Mouse (Mus musculus): ENCODE results near the gene Nbeal2. TPM values are rescaled to one million over a fixed set of nuclear protein-coding genes. Genes with fewer than 3 reads are reported as not detected.

The Nbeal2 gene
- polyA plus RNA-seq, 1 experiment from 2014 or later: 2.9 TPM

GRCm38 (mm10) chr9:110654726-110655650 is 1.0 kb upstream of the Nbeal2 start:
- H3K27ac ChIP-seq: peak overlapping the region; percentile 79
- peak overlapping the region; percentile 60; the same call in 1 of the 2 replicates for H3K9ac ChIP-seq (ENCODE audit: low read depth, low read length)
- WGBS: 80% methylated on average over 19 of the region's 19 CpGs
- no peaks in the 10 kb centered on the region for H3K9me3 ChIP-seq (replicated peaks; ENCODE audit: low read length)
- peak overlapping the region; percentile 63; the same call in 1 of the 2 replicates for H3K4me3 ChIP-seq (replicated peaks; ENCODE audit: low read depth, low read length)
- peak overlapping the region; percentile 90 for H3K4me2 ChIP-seq (ENCODE audit: low read length)
- no peak for TF ChIP-seq CTCF (IDR thresholded peaks at IDR 0.05; ENCODE audit: low read depth)
- ATAC-seq (replicated peaks; ENCODE audit: low FRiP score, low read depth) (no peak), DNase-seq (ENCODE audit: low spot score) (no peak)
- 0 out of 2 replicates have a peak, but pooled peaks cover 8% of the 10 kb centered on the region for H3K36me3 ChIP-seq (ENCODE audit: insufficient read depth, low read length)
- H3K4me1 ChIP-seq (replicated peaks; ENCODE audit: insufficient read depth, low read length): peaks cover 17% of the 10 kb centered on the region
- no peaks in the 10 kb centered on the region for H3K27me3 ChIP-seq (ENCODE audit: insufficient read depth, low read length)

DNA sequence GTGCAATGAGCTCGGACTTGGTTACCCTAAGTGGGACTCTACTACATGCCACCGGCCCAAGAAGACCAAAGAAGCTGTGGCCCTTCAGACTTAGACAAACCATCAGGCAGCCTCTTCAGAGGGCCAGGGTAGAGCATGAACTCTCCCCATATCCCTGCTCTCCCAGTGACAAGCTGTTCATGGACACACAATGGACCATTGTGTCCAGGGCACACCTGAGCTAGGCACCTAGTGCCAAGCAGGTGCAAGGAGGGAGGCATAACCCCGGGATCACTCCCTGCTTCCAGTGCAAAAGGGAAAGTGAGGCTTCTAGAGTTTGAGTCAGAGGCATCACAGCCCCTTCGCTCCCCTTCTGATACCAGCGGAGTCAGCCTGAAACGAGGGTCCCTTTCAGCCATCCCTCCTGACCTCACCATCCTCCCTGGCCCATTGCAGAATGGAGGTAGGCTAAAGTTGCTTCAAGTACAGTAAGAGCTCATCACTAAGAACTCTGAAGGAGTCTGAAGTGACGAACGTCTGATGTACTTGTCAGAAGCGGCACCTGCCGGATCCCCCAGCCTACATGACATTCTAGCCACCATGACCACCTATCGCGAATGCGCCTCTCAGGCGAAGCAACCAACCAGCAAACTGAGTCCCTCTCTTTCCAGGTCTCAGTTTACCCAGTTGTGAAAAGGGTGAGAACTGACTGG is 852 bp downstream of the Nbeal2 start:
- no peaks in the 10 kb centered on the region for H3K27me3 ChIP-seq (ENCODE audit: insufficient read depth, low read length)
- no peaks in the 10 kb centered on the region for H3K36me3 ChIP-seq (ENCODE audit: insufficient read depth, low read length)
- DNase-seq (ENCODE audit: low spot score): no peak
- peak overlapping the region; percentile 90 for H3K4me2 ChIP-seq (ENCODE audit: low read length)
- H3K9me3 ChIP-seq (replicated peaks; ENCODE audit: low read length): no peaks in the 10 kb centered on the region
- no peak for TF ChIP-seq CTCF (IDR thresholded peaks at IDR 0.05; ENCODE audit: low read depth)
- H3K4me3 ChIP-seq (replicated peaks; ENCODE audit: low read depth, low read length): peak overlapping the region; percentile 63
- ATAC-seq (replicated peaks; ENCODE audit: low FRiP score, low read depth): no peak
- H3K4me1 ChIP-seq (replicated peaks; ENCODE audit: insufficient read depth, low read length): peaks cover 17% of the 10 kb centered on the region
- WGBS: 21% methylated on average over 14 of the region's 14 CpGs
- H3K27ac ChIP-seq: peak overlapping the region; percentile 79
- peak overlapping the region; percentile 60 for H3K9ac ChIP-seq (ENCODE audit: low read depth, low read length)

GRCm38 (mm10) chr9:110651931-110652722 is 1.8 kb downstream of the Nbeal2 start:
- no peak for ATAC-seq (replicated peaks; ENCODE audit: low FRiP score, low read depth)

DNA sequence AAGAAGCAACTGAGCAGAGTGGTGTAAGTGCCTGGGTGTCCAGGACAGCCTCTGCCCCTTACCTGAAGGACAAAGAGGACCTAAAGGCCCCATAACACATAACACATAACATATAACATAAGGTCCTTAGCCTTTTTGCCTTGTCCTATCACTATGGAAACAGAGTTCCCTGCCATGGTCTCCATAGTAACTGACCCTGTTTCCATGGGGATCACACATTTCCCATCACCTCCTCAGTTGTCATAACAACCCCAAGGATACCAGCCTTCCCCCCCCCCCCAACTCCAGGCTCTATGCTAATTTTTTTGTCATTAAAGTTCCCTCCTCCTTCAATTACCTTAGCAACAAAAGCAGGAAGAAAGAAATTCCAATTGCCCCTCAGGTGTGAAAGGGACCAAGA is 4.2 kb downstream of the Nbeal2 start:
- ATAC-seq (replicated peaks; ENCODE audit: low FRiP score, low read depth) (no peak), DNase-seq (ENCODE audit: low spot score) (no peak)
- no peak overlapping the region for H3K4me3 ChIP-seq (replicated peaks; ENCODE audit: low read depth, low read length)
- H3K9me3 ChIP-seq (replicated peaks; ENCODE audit: low read length): no peaks in the 10 kb centered on the region
- H3K4me2 ChIP-seq (ENCODE audit: low read length): no peak overlapping the region
- no peak for TF ChIP-seq CTCF (IDR thresholded peaks at IDR 0.05; ENCODE audit: low read depth)
- no peaks in the 10 kb centered on the region for H3K36me3 ChIP-seq (ENCODE audit: insufficient read depth, low read length)
- H3K27me3 ChIP-seq (ENCODE audit: insufficient read depth, low read length): no peaks in the 10 kb centered on the region
- H3K27ac ChIP-seq: no peak overlapping the region
- H3K4me1 ChIP-seq (replicated peaks; ENCODE audit: insufficient read depth, low read length): peaks cover 17% of the 10 kb centered on the region
- H3K9ac ChIP-seq (ENCODE audit: low read depth, low read length): no peak overlapping the region

More at GRCm38 (mm10) chr9:110651931-110652722, 1.8 kb downstream of the Nbeal2 start:
- peak; percentile 64 for TF ChIP-seq CTCF (IDR thresholded peaks at IDR 0.05; ENCODE audit: low read depth)
- Histone ChIP-seq H3K27me3 (ENCODE audit: insufficient read depth, low read length) (no peaks in the 10 kb centered on the region), H3K4me2 (ENCODE audit: low read length) (peak overlapping the region; percentile 90), H3K4me3 (replicated peaks; ENCODE audit: low read depth, low read length) (peak overlapping the region; percentile 8; the same call in 1 of the 2 replicates), H3K9me3 (replicated peaks; ENCODE audit: low read length) (no peaks in the 10 kb centered on the region), H3K4me1 (replicated peaks; ENCODE audit: insufficient read depth, low read length) (peaks cover 17% of the 10 kb centered on the region), H3K9ac (ENCODE audit: low read depth, low read length) (peak overlapping the region; percentile 32; the same call in 1 of the 2 replicates), H3K36me3 (ENCODE audit: insufficient read depth, low read length) (no peaks in the 10 kb centered on the region), H3K27ac (peak overlapping the region; percentile 3; the same call in 1 of the 2 replicates)
- peak; percentile 75 for DNase-seq (ENCODE audit: low spot score)
- 31% methylated on average over 13 of the region's 13 CpGs for WGBS

- Histone ChIP-seq H3K36me3 (ENCODE audit: insufficient read depth, low read length) (no peaks in the 10 kb centered on the region), H3K4me3 (replicated peaks; ENCODE audit: low read depth, low read length) (no peak overlapping the region), H3K4me2 (ENCODE audit: low read length) (no peak overlapping the region), H3K9me3 (replicated peaks; ENCODE audit: low read length) (no peaks in the 10 kb centered on the region), H3K27me3 (ENCODE audit: insufficient read depth, low read length) (no peaks in the 10 kb centered on the region), H3K9ac (ENCODE audit: low read depth, low read length) (no peak overlapping the region), H3K4me1 (replicated peaks; ENCODE audit: insufficient read depth, low read length) (no peaks in the 10 kb centered on the region), H3K27ac (no peak overlapping the region)
- 72% methylated on average over 9 of the region's 9 CpGs for WGBS
- ATAC-seq (replicated peaks; ENCODE audit: low FRiP score, low read depth): no peak
- no peak for DNase-seq (ENCODE audit: low spot score)
- TF ChIP-seq CTCF (IDR thresholded peaks at IDR 0.05; ENCODE audit: low read depth): no peak
These were observed 8.7 kb downstream of the Nbeal2 start for GRCm38 (mm10) chr9:110645219-110645618.
